Mouse (Mus musculus): ENCODE data around the gene Tmem175.

Gene Tmem175

GRCm38 (mm10) chr5:108653341-108653740 is 23.8 kb downstream of the Tmem175 start:
- no peak for DNase-seq (ENCODE audit: low read depth, low spot score)

- no peak for DNase-seq (ENCODE audit: low read depth, low spot score)
Measured at GRCm38 (mm10) chr5:108654444-108654990, 24.9 kb downstream of the Tmem175 start.

- DNase-seq (ENCODE audit: low read depth, low spot score): no peak
Measured at GRCm38 (mm10) chr5:108655381-108655780, 25.8 kb downstream of the Tmem175 start.

- DNase-seq (ENCODE audit: low read depth, low spot score): no peak
Measured at GRCm38 (mm10) chr5:108655891-108656650, 26.5 kb downstream of the Tmem175 start.

GRCm38 (mm10) chr5:108657406-108657805 is 27.8 kb downstream of the Tmem175 start:
- no peak for DNase-seq (ENCODE audit: low read depth, low spot score)

- DNase-seq (ENCODE audit: low read depth, low spot score): no peak
Measured at GRCm38 (mm10) chr5:108658611-108659010, 29.0 kb downstream of the Tmem175 start.

- DNase-seq (ENCODE audit: low read depth, low spot score): no peak
Measured at GRCm38 (mm10) chr5:108659698-108660631, 30.4 kb downstream of the Tmem175 start, which contains the start of gene Idua. Idua (plus strand) TSS chr5:108660331.

GRCm38 (mm10) chr5:108660632-108661268 is 31.2 kb downstream of the Tmem175 start:
- DNase-seq (ENCODE audit: low read depth, low spot score): peak; percentile 80

GRCm38 (mm10) chr5:108662772-108663171 is 33.2 kb downstream of the Tmem175 start:
- no peak for DNase-seq (ENCODE audit: low read depth, low spot score)

- DNase-seq (ENCODE audit: low read depth, low spot score): no peak
Measured at GRCm38 (mm10) chr5:108665066-108665465, 35.5 kb downstream of the Tmem175 start.

- DNase-seq (ENCODE audit: low read depth, low spot score): no peak
Measured at GRCm38 (mm10) chr5:108667370-108667769, 37.8 kb downstream of the Tmem175 start.

GRCm38 (mm10) chr5:108668387-108668932 is 38.9 kb downstream of the Tmem175 start:
- DNase-seq (ENCODE audit: low read depth, low spot score): no peak

- peak; percentile 79 for DNase-seq (ENCODE audit: low read depth, low spot score)
Measured at GRCm38 (mm10) chr5:108668977-108669936, 39.7 kb downstream of the Tmem175 start, which contains the start of gene Dgkq. Dgkq (minus strand) TSS chr5:108669672.

- DNase-seq (ENCODE audit: low read depth, low spot score): no peak
Measured at GRCm38 (mm10) chr5:108669986-108670385, 40.4 kb downstream of the Tmem175 start.

- DNase-seq (ENCODE audit: low read depth, low spot score): no peak
Measured at GRCm38 (mm10) chr5:108670785-108671184, 41.2 kb downstream of the Tmem175 start.

GRCm38 (mm10) chr5:108671757-108672156 is 42.2 kb downstream of the Tmem175 start:
- DNase-seq (ENCODE audit: low read depth, low spot score): no peak

GRCm38 (mm10) chr5:108674624-108675023 is 45.1 kb downstream of the Tmem175 start:
- no peak for DNase-seq (ENCODE audit: low read depth, low spot score)

GRCm38 (mm10) chr5:108675251-108675816 is 45.8 kb downstream of the Tmem175 start, which contains the start of gene Slc26a1:
Slc26a1 (minus strand) TSS chr5:108675569.
- DNase-seq (ENCODE audit: low read depth, low spot score): no peak

GRCm38 (mm10) chr5:108676772-108677498 is 47.4 kb downstream of the Tmem175 start:
- no peak for DNase-seq (ENCODE audit: low read depth, low spot score)
